Mouse (Mus musculus): ENCODE measurements at regions not wholly inside any gene's neighbourhood (a gene's known extent, or its start where the extent isn't known, plus 50 kb on each side); places are given as distances from the start of the nearest gene placed in this dataset.

GRCm38 (mm10) chrX:141933899-141934298 lies 58.9 kb upstream of the Gm15294 start:
- DNase-seq (ENCODE audit: low spot score) = no peak
- Histone ChIP-seq H3K4me3 (no peak overlapping the region), H3K36me3 (no peaks in the 10 kb centered on the region), H3K27me3 (ENCODE audit: low read depth, poor library complexity, severe bottlenecking) (peaks cover 75% of the 10 kb centered on the region), H3K27ac (replicated peaks) (no peak overlapping the region), H3K9me3 (replicated peaks) (no peaks in the 10 kb centered on the region), H3K4me1 (no peaks in the 10 kb centered on the region)
- 45% methylated on average over 6 of the region's 6 CpGs for WGBS

Measured in midbrain, embryonic 10.5 days (tissue).